Mouse (Mus musculus): ENCODE results near the gene Arsa.
A peak's percentile ranks its signal among the peaks of the same experiment; 100 is the strongest.

Arsa gene

GRCm38 (mm10) chr15:89494970-89495369, 17.7 kb upstream of the Arsa start:
- DNase-seq = no peak

GRCm38 (mm10) chr15:89488611-89489117, 11.4 kb upstream of the Arsa start:
- DNase-seq = no peak

- no peak for DNase-seq
Measured at GRCm38 (mm10) chr15:89488182-89488581, 11.0 kb upstream of the Arsa start.

- peak; percentile 90 for DNase-seq
Measured at GRCm38 (mm10) chr15:89480584-89480983, 3.4 kb upstream of the Arsa start.

- no peak for DNase-seq
Measured at GRCm38 (mm10) chr15:89478622-89479021, 1.4 kb upstream of the Arsa start.

GRCm38 (mm10) chr15:89477806-89478205, 581 bp upstream of the Arsa start:
- DNase-seq = peak; percentile 31

- no peak for DNase-seq
Measured at GRCm38 (mm10) chr15:89476475-89476815, 780 bp downstream of the Arsa start.

- DNase-seq = peak; percentile 95
Measured at GRCm38 (mm10) chr15:89475611-89476474, 1.4 kb downstream of the Arsa start.

- DNase-seq = peak; percentile 10
Measured at GRCm38 (mm10) chr15:89475293-89475600, 2.0 kb downstream of the Arsa start.

GRCm38 (mm10) chr15:89474596-89475292, 2.5 kb downstream of the Arsa start:
- peak; percentile 20 for DNase-seq

- DNase-seq = no peak
Measured at GRCm38 (mm10) chr15:89473921-89474320, 3.3 kb downstream of the Arsa start.

GRCm38 (mm10) chr15:89473370-89473769, 3.9 kb downstream of the Arsa start:
- no peak for DNase-seq

- no peak for DNase-seq
Measured at GRCm38 (mm10) chr15:89471476-89471875, 5.7 kb downstream of the Arsa start.

- peak; percentile 35 for DNase-seq
Measured at GRCm38 (mm10) chr15:89468577-89468976, 8.6 kb downstream of the Arsa start.

- DNase-seq = no peak
Measured at GRCm38 (mm10) chr15:89465052-89465451, 12.2 kb downstream of the Arsa start.

GRCm38 (mm10) chr15:89463334-89464235, 13.6 kb downstream of the Arsa start:
- DNase-seq = peak; percentile 18

- DNase-seq = no peak
Measured at GRCm38 (mm10) chr15:89462176-89462575, 15.0 kb downstream of the Arsa start.

GRCm38 (mm10) chr15:89461321-89461720, 15.9 kb downstream of the Arsa start:
- no peak for DNase-seq

- no peak for DNase-seq
Measured at GRCm38 (mm10) chr15:89460298-89460697, 16.9 kb downstream of the Arsa start.

GRCm38 (mm10) chr15:89459821-89460220, 17.4 kb downstream of the Arsa start:
- DNase-seq = no peak

- no peak for DNase-seq
Measured at GRCm38 (mm10) chr15:89458942-89459341, 18.3 kb downstream of the Arsa start.

- no peak for DNase-seq
Measured at GRCm38 (mm10) chr15:89455642-89456041, 21.6 kb downstream of the Arsa start.

GRCm38 (mm10) chr15:89454857-89455256, 22.4 kb downstream of the Arsa start:
- DNase-seq = no peak

Measured in kidney, adult 9 months (tissue).